Mouse (Mus musculus): Measurements from ENCODE around the gene Sec22a.

Gene Sec22a

DNA sequence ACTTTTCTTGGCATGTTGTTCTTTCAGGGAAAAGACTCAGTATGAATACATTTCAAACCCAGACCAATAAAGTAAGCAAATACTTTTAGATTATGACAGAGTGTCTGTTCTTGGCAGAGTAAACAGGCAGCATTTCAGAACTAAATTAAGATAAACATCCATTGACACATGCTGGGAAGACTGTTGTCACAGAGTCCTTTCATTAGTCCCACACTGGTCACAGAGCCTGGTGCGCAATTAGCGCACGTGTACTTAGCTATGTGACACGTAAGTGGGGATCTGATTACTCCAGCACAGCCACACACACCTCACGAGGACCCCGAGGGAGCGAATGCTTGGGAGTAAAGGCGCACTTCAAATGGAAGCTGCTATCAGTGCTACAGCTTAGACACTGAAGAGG, 52.1 kb downstream of the Sec22a start:
- no peak for DNase-seq (ENCODE audit: extremely low read depth, insufficient read length, low spot score)

DNA sequence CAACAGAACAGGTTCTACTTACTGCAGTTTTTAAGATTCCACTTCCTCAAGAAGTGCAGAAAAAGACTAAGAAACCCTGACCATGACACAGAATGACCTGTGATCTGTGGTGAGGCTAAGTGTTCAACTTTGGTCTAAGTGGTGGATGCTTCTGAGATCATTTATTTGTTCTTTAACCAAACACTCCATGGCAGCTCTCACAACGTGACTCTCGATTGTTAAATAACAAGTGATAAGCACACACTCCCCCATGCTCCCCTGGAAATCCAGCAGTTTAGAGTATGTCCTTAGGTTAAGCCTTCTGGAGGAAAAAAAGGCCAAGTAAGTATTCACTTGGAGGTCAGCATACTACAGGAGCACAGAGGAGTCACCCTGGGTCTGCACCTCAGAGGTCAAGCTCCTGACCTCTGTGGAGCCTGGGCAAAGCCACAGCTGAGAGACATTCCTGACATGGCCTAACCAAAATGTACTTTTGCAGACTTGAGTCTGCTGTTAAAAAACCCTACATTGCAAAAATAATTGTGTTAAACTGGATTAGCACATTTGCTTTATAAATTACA, 53.1 kb downstream of the Sec22a start:
- DNase-seq (ENCODE audit: extremely low read depth, insufficient read length, low spot score), result no peak

DNA sequence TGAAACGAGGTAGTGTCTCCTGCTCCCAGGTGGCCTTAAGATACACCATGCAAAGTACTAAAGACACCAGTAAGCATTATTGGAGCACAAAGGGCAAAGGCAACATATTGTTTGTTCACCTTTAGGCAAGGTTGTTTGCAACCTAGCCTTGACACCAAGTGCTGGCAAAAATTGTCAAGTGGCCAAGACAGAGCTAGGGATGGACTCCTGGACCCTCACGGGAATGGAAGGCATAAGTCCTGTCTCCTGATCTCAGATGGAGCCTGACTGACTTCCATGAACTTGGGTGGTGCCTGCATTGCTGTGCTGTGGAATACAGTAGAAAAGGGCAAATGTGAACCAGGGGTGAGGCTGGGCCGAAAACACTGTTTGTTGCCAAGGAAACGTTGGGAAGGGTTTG, 54.1 kb downstream of the Sec22a start:
- no peak for DNase-seq (ENCODE audit: extremely low read depth, insufficient read length, low spot score)

DNA sequence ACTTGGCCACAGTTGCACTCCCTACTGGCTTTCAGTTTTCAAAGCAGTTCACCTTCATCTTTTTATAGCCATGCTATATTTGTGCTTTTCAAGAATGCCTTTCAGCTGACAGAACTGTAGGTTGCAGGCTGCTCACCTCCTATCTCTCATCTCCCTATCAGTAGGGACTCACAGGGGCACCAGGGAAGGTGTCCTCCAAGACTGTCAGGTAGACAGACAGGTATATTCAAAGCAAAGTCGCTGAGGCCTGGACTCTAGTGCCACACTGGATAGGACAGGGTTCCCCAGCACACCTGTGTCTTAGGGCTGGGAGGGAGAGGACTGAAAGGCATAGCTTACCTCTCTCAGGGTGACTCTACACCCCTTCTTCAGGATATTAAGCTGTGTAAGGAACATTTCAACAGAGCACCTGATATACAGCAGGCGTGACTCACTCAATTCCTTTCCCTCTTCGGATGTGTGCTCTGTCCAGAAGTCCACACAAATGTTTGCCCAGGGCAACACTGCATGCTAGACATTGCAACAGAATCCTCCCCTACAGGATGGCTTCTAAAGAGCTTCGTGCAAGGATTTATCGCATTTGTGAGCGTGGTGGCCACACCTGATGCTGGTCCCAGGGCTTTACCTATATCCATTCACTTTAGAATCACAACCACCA, 55.1 kb downstream of the Sec22a start:
- DNase-seq (ENCODE audit: extremely low read depth, insufficient read length, low spot score), result no peak

DNA sequence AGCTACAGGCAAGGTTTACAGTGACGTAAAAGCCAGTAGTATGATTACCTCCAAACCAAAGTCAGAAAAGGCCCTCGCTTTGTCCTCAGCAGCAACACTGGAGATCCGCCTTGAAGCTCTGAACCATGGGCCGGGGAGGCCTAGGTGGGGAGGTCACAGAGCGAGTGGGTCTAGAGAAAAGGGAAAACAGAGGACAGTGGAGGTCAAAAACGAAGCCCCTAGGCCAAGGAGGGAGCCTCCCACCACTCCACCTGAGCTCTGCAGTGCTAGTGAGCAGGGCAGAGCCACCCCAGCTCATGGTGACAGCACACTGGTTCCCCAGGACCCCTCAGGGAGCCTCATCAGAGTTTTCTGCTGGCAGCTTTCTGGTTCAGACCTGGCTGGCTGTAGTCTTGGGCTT, 55.7 kb downstream of the Sec22a start:
- no peak for DNase-seq (ENCODE audit: extremely low read depth, insufficient read length, low spot score)

DNA sequence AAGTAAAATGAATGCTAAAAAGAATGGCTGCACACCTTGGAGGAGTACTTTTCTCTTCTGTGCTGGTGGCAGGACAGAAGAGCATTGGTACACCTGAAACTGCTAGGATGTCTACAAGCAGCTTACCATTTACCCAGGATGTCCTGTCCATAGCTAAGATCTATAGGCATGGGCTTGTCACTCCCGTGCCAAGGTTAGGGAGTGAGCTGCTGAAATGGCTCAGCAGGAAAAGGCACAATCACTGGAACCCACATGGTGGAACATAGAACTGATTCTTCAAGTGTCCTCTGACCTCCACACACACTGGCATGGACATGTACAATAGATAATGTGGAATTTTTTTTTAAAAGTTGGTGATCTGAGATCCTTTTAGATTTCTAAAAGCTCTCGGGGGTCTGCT, 56.4 kb downstream of the Sec22a start:
- no peak for DNase-seq (ENCODE audit: extremely low read depth, insufficient read length, low spot score)

DNA sequence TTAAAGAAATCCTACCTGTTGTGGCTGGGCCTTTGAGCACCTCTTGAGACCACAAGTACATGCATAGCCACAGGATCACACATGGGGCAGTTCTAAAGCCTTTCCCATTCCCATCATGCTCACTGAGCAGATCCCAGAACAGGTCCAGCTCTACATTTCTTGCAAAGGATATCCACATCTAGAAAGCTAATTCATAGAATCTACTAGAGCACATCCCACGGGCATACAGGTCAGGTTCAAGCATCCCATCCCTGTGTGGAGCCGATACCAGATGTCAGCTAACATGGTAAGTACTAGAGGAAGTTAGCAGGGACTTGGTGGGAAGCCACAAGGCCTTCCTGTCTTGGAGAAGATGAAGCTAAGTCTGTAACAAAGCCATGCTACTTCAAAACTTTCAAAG, 57.1 kb downstream of the Sec22a start:
- no peak for DNase-seq (ENCODE audit: extremely low read depth, insufficient read length, low spot score)

DNA sequence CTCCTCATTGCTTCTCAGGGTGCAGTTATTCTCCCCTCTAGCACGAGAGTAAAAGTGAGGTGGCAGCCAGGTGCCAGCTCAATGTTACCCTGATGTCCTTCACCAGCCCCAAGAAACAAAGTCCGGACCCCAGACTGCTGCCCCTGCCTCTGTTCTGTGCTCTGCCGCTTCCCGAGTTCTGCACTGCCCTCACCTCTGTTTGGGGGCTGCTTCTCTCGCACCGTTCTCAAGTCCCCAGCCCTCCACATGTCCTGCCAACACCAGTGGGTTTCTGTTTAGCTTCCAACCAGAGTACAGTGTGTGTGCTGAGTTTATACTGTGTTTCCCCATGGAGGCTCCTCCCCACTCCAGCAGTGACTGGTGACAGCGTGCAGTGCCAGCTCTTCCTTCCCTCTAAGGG, 58.5 kb downstream of the Sec22a start:
- DNase-seq (ENCODE audit: extremely low read depth, insufficient read length, low spot score), result no peak

DNA sequence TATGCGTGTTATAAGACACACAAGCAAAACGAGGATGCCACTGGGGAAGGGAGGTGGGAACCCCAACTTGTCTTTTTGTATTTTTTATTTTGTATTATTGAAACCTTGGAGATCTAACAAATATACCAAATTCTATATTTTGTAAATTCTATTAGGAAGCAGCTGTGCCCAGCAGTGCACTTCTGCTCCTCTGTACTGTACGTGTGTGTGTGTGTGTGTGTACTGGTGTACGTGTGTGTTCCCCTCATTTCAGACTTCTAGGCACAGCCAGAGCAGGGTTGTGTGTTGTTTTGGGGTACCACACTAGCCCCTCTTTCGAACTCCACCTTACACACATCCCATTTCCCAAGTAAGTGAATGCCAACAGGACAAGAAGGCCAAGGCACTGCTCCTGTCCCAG, 59.3 kb downstream of the Sec22a start:
- DNase-seq (ENCODE audit: extremely low read depth, insufficient read length, low spot score), result no peak

DNA sequence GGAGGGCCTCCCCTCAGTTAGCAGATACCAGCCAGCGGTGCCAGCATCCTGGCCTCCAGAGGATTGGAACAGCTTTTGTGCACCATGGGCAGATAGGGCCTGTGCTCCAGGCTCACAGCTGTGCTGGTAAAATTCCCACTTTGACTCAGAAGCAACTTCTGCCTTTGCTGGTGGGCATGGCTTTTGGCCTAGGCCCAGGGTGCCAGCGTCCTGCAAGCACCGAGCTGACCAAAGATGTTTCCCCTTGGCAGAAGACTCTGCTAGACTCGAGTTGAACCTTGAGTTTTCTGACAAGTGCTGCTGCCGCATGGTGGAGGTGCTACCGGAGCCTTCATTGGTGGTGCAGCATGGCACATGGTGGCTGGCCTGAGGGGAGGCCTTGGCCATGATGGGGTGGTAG, 60.0 kb downstream of the Sec22a start:
- DNase-seq (ENCODE audit: extremely low read depth, insufficient read length, low spot score), result no peak

DNA sequence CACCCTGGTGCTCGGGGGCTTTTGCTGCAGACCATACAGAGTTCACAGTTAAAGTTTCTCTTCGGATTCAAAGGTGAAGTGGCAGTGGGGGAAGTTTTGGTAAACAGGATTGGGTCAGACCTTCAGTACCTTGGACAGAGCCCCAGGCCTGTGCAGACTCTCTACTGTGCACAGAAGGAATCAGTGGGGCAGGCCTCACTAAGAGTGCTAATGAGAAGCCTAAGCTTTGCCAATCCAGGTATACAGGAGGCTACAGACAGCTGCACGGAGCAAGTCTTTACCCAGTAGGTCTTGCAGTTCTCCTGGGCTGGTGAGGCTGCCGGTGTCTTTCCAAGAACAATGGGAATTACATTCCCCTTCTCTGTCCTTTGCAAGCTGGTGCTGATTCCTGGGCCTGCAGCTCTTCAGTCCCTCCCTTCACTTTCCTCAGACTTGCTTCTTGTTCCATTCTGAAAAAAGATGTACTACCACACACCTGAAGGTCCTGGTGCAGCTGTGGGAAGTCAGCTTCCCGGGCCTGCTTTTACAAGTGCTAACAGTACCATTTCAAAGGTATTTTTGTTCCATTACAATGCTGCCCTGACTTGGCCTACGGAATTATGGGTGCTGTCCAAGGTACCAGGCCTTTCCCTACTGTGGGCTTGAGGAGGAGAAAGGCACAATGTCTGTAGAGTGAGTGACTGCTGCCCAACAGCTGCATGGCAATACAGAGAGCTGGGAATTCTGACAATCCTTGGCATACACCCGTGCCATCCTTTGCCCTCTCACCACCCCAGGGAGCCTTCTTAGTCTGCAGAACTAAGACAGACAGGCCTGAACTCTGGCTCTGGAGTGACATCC, 61.1 kb downstream of the Sec22a start:
- DNase-seq (ENCODE audit: extremely low read depth, insufficient read length, low spot score), result no peak

DNA sequence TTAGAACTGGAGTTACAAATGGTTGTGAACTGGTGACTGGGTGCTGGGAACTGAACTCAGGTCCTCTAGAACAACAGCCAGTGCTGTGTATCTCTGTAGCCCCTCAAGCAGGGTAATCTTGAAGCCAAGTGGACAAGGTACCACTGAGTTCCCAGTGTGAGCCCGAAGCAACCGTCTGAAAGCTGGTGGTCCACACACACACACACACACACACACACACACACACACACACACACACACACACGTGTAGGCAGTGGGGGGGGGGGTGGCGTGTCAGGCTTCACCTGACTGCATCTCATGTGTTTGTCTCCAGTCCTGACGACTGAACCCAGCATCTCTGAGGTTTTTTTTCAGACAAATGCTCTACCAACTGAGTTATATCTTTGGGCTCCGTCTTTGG, 63.6 kb downstream of the Sec22a start:
- DNase-seq (ENCODE audit: extremely low read depth, insufficient read length, low spot score), result no peak

DNA sequence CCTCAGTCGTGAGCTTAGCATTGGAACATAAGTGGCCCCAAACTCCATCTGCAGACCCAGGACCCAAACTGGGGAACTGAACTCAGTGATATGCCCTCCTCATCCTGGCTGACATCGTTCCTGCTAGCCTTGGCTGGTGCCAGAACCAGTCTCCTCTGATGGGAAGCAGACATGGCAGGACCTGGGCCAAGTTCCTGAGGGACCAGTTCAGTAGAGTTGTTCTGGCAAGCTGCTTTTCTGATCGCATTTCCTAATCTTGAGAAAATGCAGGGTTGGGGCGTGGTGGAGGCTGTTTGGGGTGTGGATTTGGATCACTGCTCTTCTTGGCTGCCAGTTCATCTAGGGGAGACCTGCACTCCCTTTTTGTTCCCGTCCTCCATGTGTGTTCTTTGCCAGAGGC, 65.9 kb downstream of the Sec22a start:
- no peak for DNase-seq (ENCODE audit: extremely low read depth, insufficient read length, low spot score)

DNA sequence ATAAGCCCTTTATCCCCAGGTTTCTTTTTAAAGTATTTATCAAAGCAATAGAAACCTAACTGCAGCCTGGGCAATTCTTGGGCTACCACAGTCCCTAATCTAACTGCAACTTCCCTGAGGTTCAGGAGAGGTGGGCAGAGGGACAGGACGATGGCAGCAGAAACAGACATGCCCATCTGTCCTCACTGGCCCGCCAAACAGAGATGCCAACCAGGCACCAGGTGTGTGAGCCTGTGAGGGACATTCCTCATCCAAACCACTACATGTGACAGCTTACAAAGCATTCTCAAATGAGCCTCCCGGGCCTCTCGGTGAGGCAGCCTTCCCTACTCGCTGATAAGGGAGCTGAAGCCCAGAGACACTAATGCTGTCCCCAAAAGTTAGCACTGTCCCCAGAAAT, 76.5 kb downstream of the Sec22a start:
- no peak for DNase-seq (ENCODE audit: extremely low read depth, insufficient read length, low spot score)

DNA sequence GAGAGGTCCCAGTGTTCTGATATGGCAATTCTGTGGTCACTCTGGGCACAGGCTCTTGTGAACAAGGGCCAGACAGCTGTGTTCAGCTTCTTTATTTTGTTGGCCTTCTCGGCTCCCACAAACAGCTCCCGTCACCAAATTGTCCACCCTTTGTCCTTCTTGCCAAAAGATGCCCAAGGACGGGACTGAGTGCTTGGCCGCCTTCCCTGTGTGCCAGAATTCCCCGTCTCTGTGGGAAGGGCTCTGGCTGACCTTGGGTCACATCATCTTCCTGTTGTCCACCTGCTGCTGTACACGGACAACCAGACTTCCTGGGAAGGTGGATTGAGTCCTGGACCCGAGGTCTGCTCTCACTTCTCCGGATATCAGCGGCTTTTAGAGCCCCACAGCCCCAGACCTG, 77.9 kb downstream of the Sec22a start:
- no peak for DNase-seq (ENCODE audit: extremely low read depth, insufficient read length, low spot score)

DNA sequence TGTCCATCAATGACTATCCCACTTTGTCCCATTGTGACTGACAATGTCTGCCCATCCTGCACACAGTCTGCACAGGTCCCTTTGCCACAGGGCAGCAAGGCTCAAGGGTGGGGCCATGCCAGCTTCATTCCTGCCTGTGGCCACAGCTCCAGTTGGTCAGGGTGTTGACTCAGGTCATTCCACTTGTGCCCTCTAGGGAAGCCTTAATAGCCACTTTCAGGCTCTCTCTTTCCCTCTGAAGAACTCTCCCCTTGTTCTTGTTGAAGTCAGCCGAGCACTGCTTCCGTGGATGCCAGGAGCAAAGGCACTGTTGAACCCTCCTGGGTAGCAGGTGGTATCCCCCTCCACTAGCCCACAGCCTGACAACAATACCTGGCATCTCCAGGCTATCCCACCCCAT, 81.3 kb downstream of the Sec22a start:
- DNase-seq (ENCODE audit: extremely low read depth, insufficient read length, low spot score), result no peak

DNA sequence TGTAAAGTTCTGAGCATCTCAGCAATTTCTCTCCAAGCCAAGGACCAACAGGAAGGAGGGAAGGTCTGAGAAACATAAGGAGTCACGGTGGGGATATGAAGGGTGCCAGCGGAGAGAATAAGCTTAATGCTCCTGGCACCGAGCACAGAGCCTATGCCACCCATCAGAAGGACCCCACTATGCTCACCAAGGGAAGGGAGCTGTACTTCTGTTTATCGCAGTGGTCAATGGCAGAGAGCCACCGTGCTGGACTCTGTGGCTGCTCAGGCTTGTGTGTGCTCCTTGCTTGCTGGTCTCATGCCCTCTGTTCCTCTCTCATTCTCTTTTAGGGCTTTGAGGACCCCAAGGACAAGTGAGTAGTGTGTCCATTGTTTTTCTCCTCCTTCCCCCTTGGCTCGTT, 85.6 kb downstream of the Sec22a start:
- DNase-seq (ENCODE audit: extremely low read depth, insufficient read length, low spot score), result no peak

DNA sequence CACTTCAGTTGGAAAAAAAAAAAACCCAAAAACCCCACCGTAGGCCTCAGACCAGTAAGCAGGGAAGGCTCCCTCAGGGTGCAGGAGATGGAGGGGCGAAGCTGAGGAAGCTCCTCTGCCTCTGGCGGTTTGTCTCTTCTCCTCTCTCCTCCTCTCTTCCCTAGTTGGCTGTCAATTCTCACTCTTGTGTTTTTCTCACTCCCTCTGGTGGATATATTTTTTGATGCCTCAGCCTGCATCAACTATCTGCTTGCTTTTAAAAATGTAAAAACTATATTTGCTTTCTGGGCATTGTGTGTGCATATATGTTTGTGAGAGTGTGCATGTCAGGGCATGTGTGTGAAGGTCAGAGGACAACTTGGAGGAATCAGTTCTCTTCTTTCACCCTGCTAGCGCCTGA, 91.3 kb downstream of the Sec22a start:
- no peak for DNase-seq (ENCODE audit: extremely low read depth, insufficient read length, low spot score)

DNA sequence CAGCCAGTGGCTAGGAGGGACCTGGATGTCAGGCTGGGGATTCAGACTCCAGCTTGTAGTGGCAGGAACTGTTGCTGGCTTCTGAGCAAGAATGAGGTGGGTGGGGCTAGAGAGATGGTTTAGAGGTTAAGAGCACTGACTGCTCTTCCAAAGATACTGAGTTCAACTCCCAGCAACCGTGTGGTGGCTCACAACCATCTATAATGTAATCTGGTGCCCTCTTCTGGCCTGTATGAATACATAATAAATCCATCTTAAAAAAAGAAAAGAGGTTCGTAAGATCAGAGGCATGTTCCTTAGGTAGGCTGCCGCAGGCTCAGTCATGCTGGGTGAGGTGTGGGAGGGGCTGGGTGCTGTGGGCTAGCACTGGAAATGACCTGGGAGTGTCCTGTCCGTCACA, 92.1 kb downstream of the Sec22a start:
- peak; percentile 20 for DNase-seq (ENCODE audit: extremely low read depth, insufficient read length, low spot score)

DNA sequence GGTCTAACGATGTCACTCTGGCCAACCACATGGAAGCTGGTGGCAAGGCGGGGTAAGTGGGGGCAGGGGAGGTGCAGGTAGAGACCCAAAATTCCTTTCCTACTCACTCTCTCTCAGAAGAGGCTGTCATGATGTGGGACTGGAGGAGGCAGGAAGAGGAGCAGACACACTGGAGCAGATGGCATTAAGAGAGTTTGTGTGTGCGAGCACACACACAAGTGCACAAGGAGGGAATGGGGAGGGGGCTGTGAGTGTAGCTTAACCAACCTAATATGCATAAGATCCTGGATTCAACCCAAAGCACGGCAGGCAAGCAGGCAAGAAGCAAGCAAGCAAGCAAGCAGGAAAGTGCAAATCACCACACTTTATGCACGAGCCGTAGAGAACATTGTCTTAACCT, 92.8 kb downstream of the Sec22a start:
- no peak for DNase-seq (ENCODE audit: extremely low read depth, insufficient read length, low spot score)

DNA sequence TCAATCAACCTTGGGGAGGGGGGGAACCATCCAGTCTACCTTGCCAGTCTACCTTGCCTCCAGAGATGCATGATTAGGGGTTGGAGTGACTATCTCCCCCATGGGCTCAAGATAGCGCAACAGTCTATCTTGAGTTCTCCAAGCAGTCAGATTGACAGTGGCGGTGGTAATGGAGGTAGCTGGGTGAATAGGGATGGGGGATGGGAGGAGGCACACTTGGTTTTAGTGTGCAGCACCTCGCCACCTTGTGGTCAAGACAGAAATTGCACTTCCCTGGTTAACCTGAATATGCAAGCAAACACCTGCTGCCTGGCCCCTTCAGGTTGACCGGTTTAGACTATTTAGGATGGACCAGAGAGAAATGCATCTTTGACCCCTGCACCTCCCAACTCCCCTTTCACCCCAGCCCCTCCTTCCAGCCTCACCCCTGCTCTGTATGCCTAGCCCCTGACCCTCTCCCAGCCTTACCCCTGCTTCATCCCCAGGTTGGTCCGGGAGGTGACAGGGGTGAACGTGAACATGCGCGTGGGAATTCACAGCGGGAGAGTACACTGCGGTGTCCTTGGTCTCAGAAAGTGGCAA, 93.3 kb downstream of the Sec22a start:
- DNase-seq (ENCODE audit: extremely low read depth, insufficient read length, low spot score), result peak; percentile 20

Data from 3134 (cell line).